Mouse (Mus musculus): Measurements from ENCODE around the gene Gale. TPM values are rescaled to one million over a fixed set of nuclear protein-coding genes. Genes with fewer than 3 reads are reported as not detected.

Gene Gale
- 10 to 100 TPM; 26.2 to 35.1 TPM for polyA plus RNA-seq (2012; fragmentation: generic; extraction: Trizol)

GRCm38 (mm10) chr4:135963457-135964193 is at the start of gene Gale:
TSS of gene Gale (plus strand) at chr4:135963727.

DNA sequence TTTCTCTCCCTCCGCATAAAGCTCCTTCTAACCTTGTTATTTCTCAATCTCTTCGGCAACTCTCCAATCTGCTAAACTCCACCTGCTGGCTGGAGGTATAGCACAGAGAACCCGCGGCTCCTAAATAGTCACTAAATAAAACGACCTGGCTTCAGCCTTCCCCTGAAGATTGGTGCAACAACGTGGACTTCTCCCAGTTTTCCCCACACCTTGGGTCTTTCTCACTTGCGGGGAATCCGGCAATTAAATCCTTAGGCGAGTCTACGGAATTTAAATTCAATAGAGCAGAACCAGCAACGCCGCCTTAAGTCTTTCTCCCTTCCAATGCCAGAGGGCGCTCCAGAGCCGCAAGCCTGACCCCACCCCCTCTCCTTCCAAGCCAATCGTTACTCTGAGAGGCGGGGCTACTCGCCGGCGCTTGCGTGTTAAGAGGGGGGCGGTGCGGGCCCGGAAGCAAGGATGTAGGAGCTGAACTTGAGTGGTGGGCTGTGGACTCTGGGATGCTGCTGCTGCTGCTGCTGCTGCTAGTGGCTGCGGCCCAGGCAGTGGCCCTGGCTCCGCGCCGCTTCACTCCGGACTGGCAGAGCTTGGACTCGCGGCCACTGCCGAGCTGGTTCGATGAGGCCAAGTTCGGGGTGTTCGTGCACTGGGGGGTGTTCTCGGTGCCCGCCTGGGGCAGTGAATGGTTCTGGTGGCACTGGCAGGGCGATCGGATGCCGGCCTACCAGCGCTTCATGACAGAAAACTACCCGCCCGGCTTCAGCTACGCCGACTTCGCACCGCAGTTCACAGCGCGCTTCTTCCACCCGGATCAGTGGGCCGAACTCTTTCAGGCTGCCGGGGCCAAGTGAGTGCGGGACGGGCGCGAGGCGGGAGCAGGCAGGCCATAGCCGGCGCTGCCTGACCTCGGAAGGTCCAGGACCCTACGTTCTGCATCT is 43.0 kb upstream of the Gale start, which contains the start of gene Fuca1:
Gene Fuca1, plus strand, starts transcription at position 432 of the 938 bp plus-strand sequence.

GRCm38 (mm10) chr4:135946278-135946658 is 17.3 kb upstream of the Gale start, which contains the start of gene Hmgcl:
TSS of gene Hmgcl (plus strand) at chr4:135946448.

DNA sequence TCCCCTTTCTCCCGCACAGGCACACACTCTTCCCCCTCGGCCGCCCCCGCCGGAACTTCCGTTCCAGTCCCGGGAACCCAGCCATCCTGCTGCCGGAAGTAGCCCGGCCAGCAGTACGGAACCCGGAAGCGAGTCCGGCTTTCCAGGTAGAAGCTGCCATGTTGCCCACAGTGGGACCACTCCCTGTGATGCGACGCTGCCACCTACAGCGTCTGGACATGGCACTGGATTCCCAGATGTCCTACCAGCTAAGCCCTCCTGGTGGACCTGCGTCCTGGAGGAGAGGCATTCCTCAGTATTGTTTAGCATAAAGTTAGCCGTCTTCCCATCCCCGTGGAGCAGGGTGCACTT is 9.0 kb downstream of the Gale start, which contains the start of gene Lypla2:
Gene Lypla2, minus strand, starts transcription at position 71 of the 351 bp plus-strand sequence.

DNA sequence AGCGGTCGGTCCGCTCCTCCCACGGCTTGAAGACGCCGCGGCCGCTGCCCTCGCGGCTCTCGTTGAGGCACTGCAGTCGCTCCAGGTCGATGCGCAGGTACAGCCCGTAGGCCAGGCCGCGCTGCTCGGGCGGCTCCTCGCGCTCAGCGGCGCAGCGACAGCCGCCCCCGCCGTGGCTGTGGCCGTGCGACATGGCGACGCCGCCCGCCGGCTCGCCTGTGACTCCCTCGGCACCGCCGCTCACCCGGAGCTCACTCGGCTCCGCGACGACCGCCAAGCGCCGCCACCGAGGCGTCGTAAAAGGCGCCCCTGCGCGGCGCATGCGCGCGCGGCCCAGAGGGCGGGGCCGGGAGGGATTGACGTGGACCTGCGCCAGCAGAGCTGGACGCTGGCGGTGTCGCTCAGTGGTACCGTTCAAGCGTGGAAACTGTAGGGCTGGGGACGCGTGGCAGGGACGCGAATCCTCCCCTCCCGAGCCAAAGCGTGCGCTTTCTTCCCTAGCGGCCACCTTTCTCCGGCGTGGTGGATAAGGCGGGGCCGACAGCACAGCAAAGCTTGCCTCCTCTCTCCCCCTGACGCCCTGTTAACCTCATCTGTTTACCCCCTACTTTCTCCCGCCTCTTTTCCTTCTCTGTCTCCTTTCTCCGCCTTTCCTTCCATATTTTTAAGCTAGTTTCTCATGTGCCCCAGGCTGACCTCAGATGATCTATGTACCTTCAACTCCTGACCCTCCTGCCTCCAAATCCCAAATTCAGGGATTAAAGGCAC is 23.6 kb downstream of the Gale start, which contains the start of gene Pithd1:
Gene Pithd1, minus strand, starts transcription at position 322 of the 768 bp plus-strand sequence.

Other genes starting within 250 kb of the Gale start
- not detected for gene Il22ra1, start 235.6 kb upstream of the Gale start, polyA plus RNA-seq (2012; fragmentation: generic; extraction: Trizol)
- under 1 TPM in 1 of 2 experiments, not detected in 1; under 0.01 TPM for gene Myom3, start 204.0 kb upstream of the Gale start, polyA plus RNA-seq (2012; fragmentation: generic; extraction: Trizol)
- 10 to 100 TPM in 1 of 2 experiments, 1 to 10 TPM in 1; 7.7 to 12.7 TPM for gene Srsf10, start 108.0 kb upstream of the Gale start, polyA plus RNA-seq (2012; fragmentation: generic; extraction: Trizol)
- 10 to 100 TPM in 1 of 2 experiments, 1 to 10 TPM in 1; 1.0 to 43.9 TPM for gene Pnrc2, start 89.9 kb upstream of the Gale start, polyA plus RNA-seq (2012; fragmentation: generic; extraction: Trizol)
- gene Cnr2, start 68.3 kb upstream of the Gale start, polyA plus RNA-seq (2012; fragmentation: generic; extraction: Trizol) = under 1 TPM in 1 of 2 experiments, not detected in 1; 0.04 TPM
- 100 to 1,000 TPM in 1 of 2 experiments, 10 to 100 TPM in 1; 74.8 to 183 TPM for gene Fuca1, start 43.0 kb upstream of the Gale start, polyA plus RNA-seq (2012; fragmentation: generic; extraction: Trizol)
- gene Hmgcl, start 17.3 kb upstream of the Gale start, polyA plus RNA-seq (2012; fragmentation: generic; extraction: Trizol) = 10 to 100 TPM; 19.6 to 44.9 TPM
- gene Lypla2, start 8.9 kb downstream of the Gale start, polyA plus RNA-seq (2012; fragmentation: generic; extraction: Trizol) = 10 to 100 TPM; 57.3 to 66.3 TPM
- gene Pithd1, start 23.5 kb downstream of the Gale start, polyA plus RNA-seq (2012; fragmentation: generic; extraction: Trizol) = 10 to 100 TPM; 25.4 to 35.3 TPM
- gene Eloa, start 58.0 kb downstream of the Gale start, polyA plus RNA-seq (2012; fragmentation: generic; extraction: Trizol) = 10 to 100 TPM in 1 of 2 experiments, 1 to 10 TPM in 1; 3.0 to 16.7 TPM
- gene Rpl11, start 89.7 kb downstream of the Gale start, polyA plus RNA-seq (2012; fragmentation: generic; extraction: Trizol) = 1,000 to 10,000 TPM; 1,860 to 3,283 TPM
- gene Id3, start 179.8 kb downstream of the Gale start, polyA plus RNA-seq (2012; fragmentation: generic; extraction: Trizol) = 100 to 1,000 TPM; 104 to 264 TPM
- 1 to 10 TPM in 1 of 2 experiments, under 1 TPM in 1; 0.73 to 2.0 TPM for gene E2f2, start 208.7 kb downstream of the Gale start, polyA plus RNA-seq (2012; fragmentation: generic; extraction: Trizol)
- 10 to 100 TPM in 1 of 2 experiments, 1 to 10 TPM in 1; 1.4 to 11.2 TPM for gene Asap3, start 242.6 kb downstream of the Gale start, polyA plus RNA-seq (2012; fragmentation: generic; extraction: Trizol)